Mouse (Mus musculus) CH12.LX (cell line): ENCODE data around the gene Entpd1.

Experiments used
- CTCF ChIP-seq, 2 experiments: IDR thresholded peaks in 1 of 2; conservative IDR thresholded peaks in 1 of 2; 2 replicates each; pipeline ENCODE4 v1.5.1; 2011 to 2012; ENCODE audit warnings: low read depth in 2 of 2, low read length in 2 of 2, improper control_type of control experiment in 1 of 2, inconsistent platforms in 1 of 2, mild to moderate bottlenecking in 1 of 2, moderate library complexity in 1 of 2
- ELF1 ChIP-seq: IDR thresholded peaks from 2 replicates; pipeline ENCODE4 v1.6.1; 2014; ENCODE audit warnings: low read depth, mild to moderate bottlenecking, inconsistent platforms, low read length, improper control_type of control experiment
- MAZ ChIP-seq: IDR thresholded peaks from 2 replicates; pipeline ENCODE4 v1.6.1; 2012; ENCODE audit warnings: low read depth, mild to moderate bottlenecking, inconsistent platforms, low read length, improper control_type of control experiment, moderate library complexity
- MYC ChIP-seq: IDR thresholded peaks from 2 replicates; pipeline ENCODE4 v1.6.1; 2011; ENCODE audit warnings: low read depth, mild to moderate bottlenecking, improper control_type of control experiment, low read length
- POLR2A ChIP-seq: IDR thresholded peaks from 2 replicates; pipeline ENCODE4 v1.6.1; 2011; ENCODE audit warnings: low read depth, mild to moderate bottlenecking, improper control_type of control experiment, low read length
- USF1 ChIP-seq: IDR thresholded peaks from 2 replicates; pipeline ENCODE4 v1.6.1; 2014; ENCODE audit warnings: low read depth, mild to moderate bottlenecking, inconsistent platforms, low read length, improper control_type of control experiment
- ZC3H11A ChIP-seq: IDR thresholded peaks from 2 replicates; pipeline ENCODE4 v1.6.1; 2012; ENCODE audit warnings: low read depth, mild to moderate bottlenecking, inconsistent platforms, low read length, improper control_type of control experiment

DNA sequence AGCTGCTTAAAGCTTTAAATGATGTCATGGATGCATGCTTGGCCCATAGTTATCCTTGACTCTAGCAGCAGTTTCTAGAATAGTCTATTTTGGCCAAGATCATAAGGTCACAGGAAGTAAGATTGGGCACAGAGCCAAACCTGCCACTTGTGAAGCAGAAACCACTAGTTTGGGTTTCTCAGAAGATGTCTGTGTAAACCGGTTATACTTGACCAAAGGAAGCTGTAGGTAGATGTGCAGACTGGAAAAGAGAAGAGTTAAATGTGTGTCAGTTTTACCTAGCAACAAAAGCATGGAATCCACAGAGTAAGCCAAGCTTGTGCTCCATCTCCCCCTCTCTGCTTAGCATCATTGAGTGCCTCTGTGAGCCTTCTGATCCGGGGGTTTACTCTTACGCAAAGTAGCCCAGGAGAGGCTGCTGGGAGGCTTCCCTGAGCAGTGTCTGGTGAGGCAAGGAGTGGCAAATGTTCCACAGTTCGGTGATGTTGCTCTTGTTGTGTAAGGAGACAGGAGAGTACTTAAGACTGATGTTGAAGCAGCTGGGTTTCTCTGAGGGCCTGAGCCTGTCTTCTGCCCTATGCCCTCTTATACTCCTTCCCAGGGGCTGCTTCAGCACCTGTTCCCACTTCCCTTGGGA lies 75.2 kb downstream of the Entpd1 start:
- TF ChIP-seq USF1 (no peak), POLR2A (no peak), CTCF (conservative IDR thresholded peaks at IDR 0.05 in 1 of 2, IDR thresholded peaks at IDR 0.05 in 1 of 2; ENCODE audit: low read depth in 2 of 2, low read length in 2 of 2) (no peak), ELF1 (no peak), MAZ (no peak), ZC3H11A (no peak), MYC (no peak)
